ENCODE assay signal across 9 mouse cellular contexts in the genomic region with DNA sequence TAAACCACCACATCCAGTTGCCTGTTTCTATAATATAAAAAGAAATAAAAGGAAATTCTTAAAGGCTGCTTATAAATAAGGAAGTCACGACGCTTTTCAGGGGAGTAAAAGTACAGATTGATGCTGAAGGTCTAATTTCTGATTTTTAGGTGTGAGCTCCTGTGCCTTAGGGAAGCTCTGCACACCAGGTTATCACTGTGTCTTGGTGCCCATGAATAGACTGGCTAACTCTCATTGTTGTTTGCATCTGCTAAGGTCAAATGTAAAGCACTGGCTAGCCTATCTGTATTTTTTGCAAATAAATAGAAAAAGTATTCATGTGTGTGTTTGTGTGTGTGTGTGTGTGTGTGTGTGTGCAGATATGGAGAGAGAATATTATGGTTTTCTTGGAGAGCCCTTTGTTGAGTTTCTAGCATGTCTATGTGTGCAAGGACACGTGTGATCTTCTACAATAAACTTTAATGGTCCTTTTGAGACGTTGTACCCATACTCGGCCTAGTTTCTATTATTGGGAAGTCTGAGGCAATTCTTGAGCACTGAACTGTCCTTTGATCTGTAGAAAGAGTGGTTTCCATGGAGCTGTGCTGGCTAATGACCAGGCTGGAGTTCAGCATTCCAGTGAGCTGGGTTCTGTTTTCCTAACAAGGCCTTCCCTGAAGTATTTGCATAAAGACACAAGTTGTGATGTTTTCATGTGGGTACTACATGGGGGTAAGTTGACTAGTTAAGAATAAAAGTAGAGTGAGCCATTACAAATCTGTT.
DNase-seq lines count a peak whose midpoint lies in the region; ATAC-seq and TF ChIP-seq lines count a peak whose summit lies in the region.
"Had no signal": no experiment of that assay in that cellular context is flagged by ENCODE, and none has a peak within 500 bp of the region (broad histone marks: within the 10 kb centered on the region; RNA-seq: fewer than 3 reads in every experiment).

No protein-coding gene starts in this region.

- H3K4me3 ChIP-seq in hindbrain, embryonic 15.5 days: no peak overlapping the region
- H3K4me3 ChIP-seq in lung, embryonic 14.5 days (ENCODE audit: low read depth, low read length): no peak overlapping the region
- H3K4me3 ChIP-seq: limb, embryonic 12.5 days had no signal

- H3K9ac ChIP-seq in hindbrain, embryonic 15.5 days: no peak overlapping the region
- H3K9ac ChIP-seq in lung, embryonic 14.5 days: no peak overlapping the region
- H3K9ac ChIP-seq: limb, embryonic 12.5 days had no signal

- no peaks in the 10 kb centered on the region for H3K27me3 ChIP-seq in hindbrain, embryonic 15.5 days
- H3K27me3 ChIP-seq in lung, embryonic 14.5 days (ENCODE audit: insufficient read depth, low read length): no peaks in the 10 kb centered on the region
- H3K27me3 ChIP-seq: limb, embryonic 12.5 days had no signal

- H3K36me3 ChIP-seq in hindbrain, embryonic 15.5 days: no peaks in the 10 kb centered on the region
- no peaks in the 10 kb centered on the region for H3K36me3 ChIP-seq in lung, embryonic 14.5 days (ENCODE audit: insufficient read depth)
- H3K36me3 ChIP-seq: limb, embryonic 12.5 days had no signal

- TF ChIP-seq CTCF in lung, embryonic 14.5 days (IDR thresholded peaks at IDR 0.05; ENCODE audit: low read depth): no peak

- WGBS in hindbrain, embryonic 15.5 days: 38% methylated on average over 5 of the region's 5 CpGs
- WGBS in lung, embryonic 14.5 days: 70% methylated on average over 5 of the region's 5 CpGs

- H3K4me1 ChIP-seq in hindbrain, embryonic 15.5 days (replicated peaks): 0 out of 2 replicates have a peak, but pooled peaks cover 4% of the 10 kb centered on the region
- H3K4me1 ChIP-seq in lung, embryonic 14.5 days (ENCODE audit: insufficient read depth): peaks cover 7% of the 10 kb centered on the region; the same call in 1 of the 2 replicates

- H3K27ac ChIP-seq in hindbrain, embryonic 15.5 days (replicated peaks): no peak overlapping the region
- no peak overlapping the region for H3K27ac ChIP-seq in lung, embryonic 14.5 days (ENCODE audit: low read depth)
- H3K27ac ChIP-seq: limb, embryonic 12.5 days had no signal

- no peaks in the 10 kb centered on the region for H3K9me3 ChIP-seq in hindbrain, embryonic 15.5 days
- H3K9me3 ChIP-seq in lung, embryonic 14.5 days (ENCODE audit: low read depth, low read length): no peaks in the 10 kb centered on the region
- H3K9me3 ChIP-seq: limb, embryonic 12.5 days had no signal

- peak; percentile 74 for ATAC-seq in hindbrain, embryonic 15.5 days (ENCODE audit: low FRiP score, low read depth)
- no peak for ATAC-seq in lung, embryonic 14.5 days (ENCODE audit: insufficient read depth)
- ATAC-seq in megakaryocyte-erythroid progenitor cell, adult 5-6 weeks (replicated peaks; ENCODE audit: low FRiP score, low TSS enrichment, poor library complexity, severe bottlenecking): no peak

- no peak overlapping the region for H3K4me2 ChIP-seq in hindbrain, embryonic 15.5 days
- H3K4me2 ChIP-seq in lung, embryonic 14.5 days: no peak overlapping the region
- H3K4me2 ChIP-seq: limb, embryonic 12.5 days had no signal

- peak; percentile 47 for DNase-seq in adrenal gland, adult 2 months
- DNase-seq in adrenal gland, adult 18-20 months (ENCODE audit: low spot score in 2 of 2): no peak
- peak; percentile 16 for DNase-seq in adipocyte (ENCODE audit: low spot score)
- DNase-seq in lung, embryonic 14.5 days: peak; percentile 40
- peak; percentile 26 to 29 for DNase-seq in right cerebral cortex, postnatal 36 days (ENCODE audit: low spot score in 2 of 2)
- no peak for DNase-seq in thymus, adult 18-20 months

Comparison
In these comparisons a context has a peak if more than half of its experiments do, and no peak if none do; other contexts are left out.
1. DNase-seq: peak in adrenal gland, adult 2 months (single experiment), adipocyte (single experiment), lung, embryonic 14.5 days (single experiment) and right cerebral cortex, postnatal 36 days (2 of 2); none in adrenal gland, adult 18-20 months (0 of 2) and thymus, adult 18-20 months (0 of 2).